ENCODE assay signal across 12 mouse cellular contexts in the genomic region with DNA sequence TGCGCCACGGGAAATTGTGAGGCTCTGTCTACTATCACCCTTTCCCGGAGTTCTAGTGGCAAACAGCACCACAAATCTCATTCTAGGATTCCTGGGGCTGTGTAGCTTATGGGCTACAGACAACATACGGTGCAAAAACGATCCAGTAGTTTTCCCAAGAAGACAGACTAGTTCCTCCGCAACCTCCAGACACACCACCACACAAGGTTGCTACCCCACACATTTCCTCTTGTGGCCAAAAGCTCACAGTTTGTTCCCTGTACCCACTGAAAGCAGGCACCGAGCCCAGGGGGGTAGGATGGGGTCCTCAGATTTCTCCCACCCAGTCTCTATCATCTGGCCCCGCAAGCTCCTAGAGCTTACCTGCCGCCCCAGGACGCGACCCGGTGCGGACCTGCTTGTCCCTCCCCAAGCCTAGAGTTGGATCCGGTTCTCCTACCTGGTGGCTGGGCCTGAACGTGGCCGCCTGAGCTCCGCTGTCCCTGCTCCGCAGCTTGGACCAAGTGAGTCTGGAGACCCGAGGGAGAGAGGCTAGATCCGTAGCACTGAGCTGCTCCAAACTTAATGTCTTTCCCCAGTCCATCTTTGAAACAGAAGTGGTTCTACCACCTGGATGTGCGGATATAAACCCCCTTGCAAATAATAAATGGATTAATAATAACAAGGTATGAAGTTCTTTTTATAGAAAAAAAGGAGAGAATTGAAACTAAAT. TPM values are rescaled to one million over a fixed set of nuclear protein-coding genes. Genes with fewer than 3 reads are reported as not detected.
DNase-seq lines count a peak whose midpoint lies in the region; ATAC-seq and TF ChIP-seq lines count a peak whose summit lies in the region.
"Had no signal": no experiment of that assay in that cellular context is flagged by ENCODE, and none has a peak within 500 bp of the region (broad histone marks: within the 10 kb centered on the region; RNA-seq: fewer than 3 reads in every experiment).

No protein-coding gene starts in this region.

- 2% methylated on average over 21 of the region's 21 CpGs for WGBS in heart, embryonic 14.5 days
- 2% methylated on average over 21 of the region's 21 CpGs for WGBS in heart, postnatal 0 days
- WGBS in olfactory bulb, adult 2 months: under 1% methylated on average over 21 of the region's 21 CpGs

- H3K36me3 ChIP-seq in heart, embryonic 14.5 days (ENCODE audit: control insufficient read depth, insufficient read depth, low read length): no peaks in the 10 kb centered on the region
- H3K36me3 ChIP-seq in heart, postnatal 0 days (replicated peaks; ENCODE audit: control insufficient read depth, insufficient read depth, low read length): no peaks in the 10 kb centered on the region
- H3K36me3 ChIP-seq: hindbrain, embryonic 15.5 days had no signal

- H3K4me2 ChIP-seq in heart, embryonic 14.5 days (ENCODE audit: low read length): peak overlapping the region; percentile 51
- H3K4me2 ChIP-seq in heart, postnatal 0 days (ENCODE audit: low read depth, low read length): peak overlapping the region; percentile 33; the same call in 1 of the 2 replicates

- H3K9me3 ChIP-seq in heart, embryonic 14.5 days (ENCODE audit: control insufficient read depth, low read length): no peaks in the 10 kb centered on the region
- H3K9me3 ChIP-seq in heart, postnatal 0 days (replicated peaks; ENCODE audit: control insufficient read depth, low read length): no peaks in the 10 kb centered on the region
- H3K9me3 ChIP-seq: hindbrain, embryonic 15.5 days had no signal

- TF ChIP-seq CTCF in heart, postnatal 0 days (IDR thresholded peaks at IDR 0.05; ENCODE audit: low read depth): no peak
- TF ChIP-seq CTCF in olfactory bulb, adult 2 months (IDR thresholded peaks at IDR 0.05; ENCODE audit: insufficient read depth, low read depth, low read length): no peak

- H3K4me3 ChIP-seq in heart, embryonic 14.5 days (ENCODE audit: control insufficient read depth in 1 of 2, insufficient read depth in 1 of 2, low read depth in 1 of 2, low read length in 2 of 2): peak overlapping the region in 1 of 2 experiments; percentile 29; a peak in 2 of 4 replicates
- H3K4me3 ChIP-seq in heart, postnatal 0 days (ENCODE audit: low read depth, low read length): peak overlapping the region; percentile 29
- peak overlapping the region; percentile 81 for H3K4me3 ChIP-seq in olfactory bulb, adult 2 months (ENCODE audit: insufficient read depth, low read depth, low read length)
- H3K4me3 ChIP-seq: hindbrain, embryonic 15.5 days had no signal

- TF ChIP-seq POLR2A in olfactory bulb, adult 2 months (IDR thresholded peaks at IDR 0.05; ENCODE audit: insufficient read depth, low read depth, low read length): no peak

- peaks cover 5 to 23% of the 10 kb centered on the region in 2 experiments; a peak in 2 of 4 replicates for H3K4me1 ChIP-seq in heart, embryonic 14.5 days (ENCODE audit: control insufficient read depth in 2 of 2, insufficient read depth in 2 of 2, low read length in 2 of 2)
- H3K4me1 ChIP-seq in heart, postnatal 0 days (ENCODE audit: control insufficient read depth, insufficient read depth): peaks cover 16% of the 10 kb centered on the region
- H3K4me1 ChIP-seq in olfactory bulb, adult 2 months (ENCODE audit: control insufficient read depth, insufficient read depth, low read length): 0 out of 2 replicates have a peak, but pooled peaks cover 2% of the 10 kb centered on the region

- DNase-seq in heart, adult 9 months (ENCODE audit: low spot score in 2 of 2): no peak
- DNase-seq in retina, embryonic 14.5 days (ENCODE audit: low spot score): peak; percentile 24
- no peak for DNase-seq in retina, postnatal 1 day
- DNase-seq in heart, postnatal 0 days (ENCODE audit: low spot score): no peak
- DNase-seq in cerebellum, adult 11-12 months: no peak
- no peak for DNase-seq in right cerebral cortex, postnatal 4 days
- DNase-seq: right cerebral cortex, adult 18-20 months; thymus, adult 2 months had no signal

- H3K27ac ChIP-seq in heart, embryonic 14.5 days (replicated peaks in 1 of 2; ENCODE audit: control insufficient read depth in 1 of 2, insufficient read depth in 1 of 2, low read depth in 2 of 2, low read length in 2 of 2): no peak overlapping the region
- no peak overlapping the region for H3K27ac ChIP-seq in heart, postnatal 0 days (ENCODE audit: low read depth)
- H3K27ac ChIP-seq in olfactory bulb, adult 2 months (ENCODE audit: insufficient read depth, low read depth, low read length): peak overlapping the region; percentile 99
- H3K27ac ChIP-seq: hindbrain, embryonic 15.5 days; macrophage had no signal

- no peak overlapping the region for H3K9ac ChIP-seq in heart, embryonic 14.5 days (ENCODE audit: low read length)
- H3K9ac ChIP-seq in heart, postnatal 0 days (replicated peaks; ENCODE audit: low read depth, low read length): no peak overlapping the region
- H3K9ac ChIP-seq: hindbrain, embryonic 15.5 days had no signal

- ATAC-seq in heart, embryonic 14.5 days (ENCODE audit: insufficient number of reproducible peaks, insufficient read depth, low FRiP score, low read depth): no peak
- no peak for ATAC-seq in heart, postnatal 0 days (ENCODE audit: insufficient read depth, low read depth)

- H3K27me3 ChIP-seq in heart, embryonic 14.5 days (ENCODE audit: control insufficient read depth, insufficient read depth, low read length): peaks cover 89% of the 10 kb centered on the region
- peaks cover 98% of the 10 kb centered on the region for H3K27me3 ChIP-seq in heart, postnatal 0 days (ENCODE audit: control insufficient read depth, insufficient read depth, low read length)

- no peak for TF ChIP-seq EP300 in heart, postnatal 0 days (IDR thresholded peaks at IDR 0.05; ENCODE audit: low read depth)

RNA-seq across cellular contexts. Expression of a gene that starts 1.9 kb away (rescaled TPM):
- not detected in 2 replicates for polyA plus RNA-seq in heart, embryonic 14.5 days (2014; fragmentation: Nextera tagmentation; extraction: Ambion mirVana)
- total RNA-seq in heart, postnatal 0 days (2014; rRNA removed; ENCODE audit: low replicate concordance): not detected in 2 replicates
- not detected in 2 replicates for polyA plus RNA-seq in heart, postnatal 0 days (2015; fragmentation: Nextera tagmentation; extraction: Ambion mirVana)
- not detected in 2 replicates for polyA plus RNA-seq in olfactory bulb, adult 2 months (2012; ENCODE audit: insufficient read depth, insufficient read length, low replicate concordance, missing spikeins)
- polyA plus RNA-seq: macrophage; thymus, adult 2 months had no signal

RNA-seq across cellular contexts. Expression of a gene that starts 20.6 kb away (rescaled TPM):
- polyA plus RNA-seq in heart, embryonic 14.5 days (2014; fragmentation: Nextera tagmentation; extraction: Ambion mirVana): 1.3 TPM in 2 replicates
- 0.58 TPM in 1 of 2 replicates, not detected in the other for total RNA-seq in heart, postnatal 0 days (2014; rRNA removed; ENCODE audit: low replicate concordance)
- 0.68 and 0.97 TPM in 2 replicates for polyA plus RNA-seq in heart, postnatal 0 days (2015; fragmentation: Nextera tagmentation; extraction: Ambion mirVana)
- not detected in 2 replicates for polyA plus RNA-seq in olfactory bulb, adult 2 months (2012; ENCODE audit: insufficient read depth, insufficient read length, low replicate concordance, missing spikeins)
- polyA plus RNA-seq: macrophage had no signal
